Comparison of ENCODE assay signal across 7 mouse cellular contexts in genomic region chr7:78846066-78846716, GRCm38 (mm10). TPM values are rescaled to one million over a fixed set of nuclear protein-coding genes. Genes with fewer than 3 reads are reported as not detected.
DNase-seq lines count a peak whose midpoint lies in the region; ATAC-seq and TF ChIP-seq lines count a peak whose summit lies in the region.

No protein-coding gene starts in this region.

- no peak for ATAC-seq in embryonic facial prominence, embryonic 15.5 days (ENCODE audit: insufficient number of reproducible peaks, low FRiP score, low TSS enrichment, low read depth)
- ATAC-seq in limb, embryonic 13.5 days (ENCODE audit: low FRiP score, low read depth), result no peak
- ATAC-seq in stomach, embryonic 14.5 days (ENCODE audit: insufficient number of reproducible peaks, insufficient read depth, low FRiP score, low read depth), result no peak

- peaks cover 14% of the 10 kb centered on the region for H3K36me3 ChIP-seq in spleen, adult 2 months (ENCODE audit: control insufficient read depth, insufficient read depth, low read length)
- peaks cover 23% of the 10 kb centered on the region for H3K36me3 ChIP-seq in embryonic facial prominence, embryonic 15.5 days
- peaks cover 27% of the 10 kb centered on the region for H3K36me3 ChIP-seq in limb, embryonic 13.5 days
- H3K36me3 ChIP-seq in stomach, embryonic 14.5 days (ENCODE audit: control insufficient read depth, insufficient read depth, low read length), result peaks cover 24% of the 10 kb centered on the region

- WGBS in spleen, adult 2 months, result 9% methylated on average over 12 of the region's 12 CpGs
- WGBS in embryonic facial prominence, embryonic 15.5 days, result 31% methylated on average over 12 of the region's 12 CpGs
- 38% methylated on average over 12 of the region's 12 CpGs for WGBS in limb, embryonic 13.5 days
- 35% methylated on average over 12 of the region's 12 CpGs for WGBS in stomach, embryonic 14.5 days

- H3K4me1 ChIP-seq in spleen, adult 2 months (ENCODE audit: control insufficient read depth, insufficient read depth, insufficient read length), result no peaks in the 10 kb centered on the region; the same call in 1 of the 2 replicates
- H3K4me1 ChIP-seq in embryonic facial prominence, embryonic 15.5 days, result peaks cover 8% of the 10 kb centered on the region
- H3K4me1 ChIP-seq in limb, embryonic 13.5 days, result peaks cover 11% of the 10 kb centered on the region
- H3K4me1 ChIP-seq in stomach, embryonic 14.5 days (ENCODE audit: control insufficient read depth, insufficient read depth, low read length), result peaks cover 10% of the 10 kb centered on the region; the same call in 1 of the 2 replicates

- no peaks in the 10 kb centered on the region for H3K27me3 ChIP-seq in spleen, adult 2 months (ENCODE audit: control insufficient read depth, insufficient read depth, low read length)
- no peaks in the 10 kb centered on the region for H3K27me3 ChIP-seq in embryonic facial prominence, embryonic 15.5 days
- no peaks in the 10 kb centered on the region for H3K27me3 ChIP-seq in limb, embryonic 13.5 days
- no peaks in the 10 kb centered on the region for H3K27me3 ChIP-seq in stomach, embryonic 14.5 days (ENCODE audit: control insufficient read depth, insufficient read depth, low read length)

- no peak for DNase-seq in spleen, adult 2 months (ENCODE audit: low read depth in 1 of 2, low spot score in 2 of 2)
- DNase-seq in spleen, adult 12 weeks (ENCODE audit: low spot score), result no peak
- no peak for DNase-seq in layer of hippocampus, postnatal 25 days (ENCODE audit: extremely low spot score in 1 of 2, low spot score in 1 of 2)
- DNase-seq in kidney, postnatal 25 days, result no peak

- H3K4me2 ChIP-seq in embryonic facial prominence, embryonic 15.5 days (replicated peaks), result peak overlapping the region; percentile 52
- H3K4me2 ChIP-seq in limb, embryonic 13.5 days (replicated peaks), result peak overlapping the region; percentile 72
- H3K4me2 ChIP-seq in stomach, embryonic 14.5 days (replicated peaks; ENCODE audit: low read depth, low read length), result peak overlapping the region; percentile 63

- H3K27ac ChIP-seq in spleen, adult 2 months (ENCODE audit: insufficient read depth, low read length), result peak overlapping the region; percentile 87
- peak overlapping the region; percentile 73 for H3K27ac ChIP-seq in embryonic facial prominence, embryonic 15.5 days (replicated peaks)
- peak overlapping the region; percentile 58; the same call in 1 of the 2 replicates for H3K27ac ChIP-seq in limb, embryonic 13.5 days
- no peak overlapping the region for H3K27ac ChIP-seq in stomach, embryonic 14.5 days (ENCODE audit: low read length)

- no peak for TF ChIP-seq CTCF in spleen, adult 2 months (IDR thresholded peaks at IDR 0.05; ENCODE audit: extremely low read depth, insufficient read depth, insufficient read length, insufficient replicate concordance)

- H3K9ac ChIP-seq in embryonic facial prominence, embryonic 15.5 days, result peak overlapping the region; percentile 79
- peak overlapping the region; percentile 86 for H3K9ac ChIP-seq in limb, embryonic 13.5 days
- peak overlapping the region; percentile 67 for H3K9ac ChIP-seq in stomach, embryonic 14.5 days (replicated peaks; ENCODE audit: low read depth, low read length)

- no peaks in the 10 kb centered on the region for H3K9me3 ChIP-seq in embryonic facial prominence, embryonic 15.5 days (replicated peaks)
- no peaks in the 10 kb centered on the region for H3K9me3 ChIP-seq in limb, embryonic 13.5 days
- no peaks in the 10 kb centered on the region for H3K9me3 ChIP-seq in stomach, embryonic 14.5 days (ENCODE audit: control insufficient read depth, low read depth, low read length)

- peak overlapping the region; percentile 87 for H3K4me3 ChIP-seq in spleen, adult 2 months (ENCODE audit: extremely low read depth, insufficient read depth, insufficient read length)
- peak overlapping the region; percentile 85 for H3K4me3 ChIP-seq in embryonic facial prominence, embryonic 15.5 days (replicated peaks)
- H3K4me3 ChIP-seq in limb, embryonic 13.5 days, result peak overlapping the region; percentile 75
- H3K4me3 ChIP-seq in stomach, embryonic 14.5 days (ENCODE audit: low read depth, low read length), result peak overlapping the region; percentile 68

- no peak for TF ChIP-seq POLR2A in spleen, adult 2 months (IDR thresholded peaks at IDR 0.05; ENCODE audit: low read depth, low read length)

RNA-seq across cellular contexts. Expression of gene Det1, which starts 0.9 kb away (rescaled TPM):
- 16.1 and 19.3 TPM in 2 replicates for polyA plus RNA-seq in spleen, adult 2 months (2012; rRNA removed)
- 16.5 and 18.1 TPM in 2 replicates for polyA plus RNA-seq in embryonic facial prominence, embryonic 15.5 days (2015; fragmentation: Nextera tagmentation; extraction: Ambion mirVana)
- polyA plus RNA-seq in limb, embryonic 13.5 days (2015; fragmentation: Nextera tagmentation; extraction: Ambion mirVana), result 21.0 and 22.2 TPM in 2 replicates
- polyA plus RNA-seq in stomach, embryonic 14.5 days (2014; fragmentation: Nextera tagmentation; extraction: Ambion mirVana), result 19.4 and 21.3 TPM in 2 replicates
- 1 to 10 TPM; 6.0 to 6.3 TPM for total RNA-seq in layer of hippocampus, postnatal 25 days (2021)

RNA-seq across cellular contexts. Expression of gene Aen, which starts 49.5 kb away (rescaled TPM):
- polyA plus RNA-seq in spleen, adult 2 months (2012; rRNA removed), result 14.6 and 18.1 TPM in 2 replicates
- polyA plus RNA-seq in embryonic facial prominence, embryonic 15.5 days (2015; fragmentation: Nextera tagmentation; extraction: Ambion mirVana), result 36.6 and 37.4 TPM in 2 replicates
- polyA plus RNA-seq in limb, embryonic 13.5 days (2015; fragmentation: Nextera tagmentation; extraction: Ambion mirVana), result 41.0 and 42.0 TPM in 2 replicates
- 32.6 and 34.9 TPM in 2 replicates for polyA plus RNA-seq in stomach, embryonic 14.5 days (2014; fragmentation: Nextera tagmentation; extraction: Ambion mirVana)
- total RNA-seq in layer of hippocampus, postnatal 25 days (2021), result 10 to 100 TPM; 21.5 to 23.1 TPM
